Mouse (Mus musculus) midbrain, embryonic 16.5 days (tissue): ENCODE data around the gene Slc46a2. TPM values are rescaled to one million over a fixed set of nuclear protein-coding genes. Genes with fewer than 3 reads are reported as not detected.

Source experiments
- ATAC-seq: fragments of 200-750 bp; cut with Nextera tagmentation; 2 replicates; pipeline ENCODE4 v1.8.0; 2017; ENCODE audit warnings: moderate TSS enrichment
- H3K27ac ChIP-seq: fragments of 300-500 bp; sonication (generic); 2 replicates; pipeline ENCODE4 v1.5.1; 2014; ENCODE audit warnings: mild to moderate bottlenecking, low read length, mixed read lengths
- H3K27me3 ChIP-seq: fragments of 300-500 bp; sonication (generic); 2 replicates; pipeline ENCODE4 v1.6.1; 2014; ENCODE audit warnings: low read depth, low read length, mixed read lengths; ENCODE audit not compliant: control insufficient read depth, insufficient read depth
- H3K36me3 ChIP-seq: fragments of 300-500 bp; sonication (generic); 2 replicates; pipeline ENCODE4 v1.6.1; 2014; ENCODE audit warnings: mild to moderate bottlenecking, low read length, moderate library complexity, mixed read lengths; ENCODE audit not compliant: control insufficient read depth, insufficient read depth
- H3K4me1 ChIP-seq: fragments of 300-500 bp; sonication (generic); 2 replicates; pipeline ENCODE4 v1.6.1; 2014; ENCODE audit warnings: mild to moderate bottlenecking, low read length, mixed read lengths; ENCODE audit not compliant: control insufficient read depth, insufficient read depth
- H3K4me2 ChIP-seq: fragments of 300-500 bp; sonication (generic); 2 replicates; pipeline ENCODE4 v1.6.1; 2014; ENCODE audit warnings: mild to moderate bottlenecking, low read length, mixed read lengths
- H3K4me3 ChIP-seq: fragments of 300-500 bp; sonication (generic); 2 replicates; pipeline ENCODE4 v1.5.1; 2014; ENCODE audit warnings: low read depth, mild to moderate bottlenecking, low read length, moderate library complexity, mixed read lengths
- H3K9ac ChIP-seq: fragments of 300-500 bp; sonication (generic); 2 replicates; pipeline ENCODE4 v1.6.1; 2014; ENCODE audit warnings: low read depth, low read length, mixed read lengths
- H3K9me3 ChIP-seq: fragments of 300-500 bp; sonication (generic); replicated peaks from 2 replicates; pipeline ENCODE4 v1.6.1; 2014; ENCODE audit warnings: mild to moderate bottlenecking, low read length, mixed read lengths; ENCODE audit not compliant: control insufficient read depth, poor library complexity, severe bottlenecking
- WGBS: fragments of 180-500 bp; shearing (Covaris S2); extraction: QIAGEN DNeasy Blood & Tissue Kit; methylation state at CpG from one replicate; pipeline ENCODE4 v1.1.7; 2014; 5-methylcytosine and 5-hydroxymethylcytosine counted together
- polyA plus RNA-seq: library from polyadenylated mRNA; unstranded; fragments of >200 nt; fragmentation: Nextera tagmentation; extraction: Ambion mirVana; gene quantifications from 2 replicates; pipeline ENCODE4 v1.2.1, GENCODE M21; 2015

The Slc46a2 gene
- polyA plus RNA-seq, 1 experiment from 2014 or later, result 0.08 TPM

GRCm38 (mm10) chr4:59881210-59881609 lies 33.6 kb downstream of the Slc46a2 start:
- no peak overlapping the region for H3K9ac ChIP-seq
- no peak for ATAC-seq
- H3K27ac ChIP-seq, result no peak overlapping the region
- no peaks in the 10 kb centered on the region for H3K9me3 ChIP-seq
- no peaks in the 10 kb centered on the region for H3K27me3 ChIP-seq
- peaks cover 4% of the 10 kb centered on the region; the same call in 1 of the 2 replicates for H3K36me3 ChIP-seq
- H3K4me1 ChIP-seq, result no peaks in the 10 kb centered on the region
- H3K4me2 ChIP-seq, result no peak overlapping the region
- no peak overlapping the region for H3K4me3 ChIP-seq
- WGBS, result 91% methylated on average over 2 of the region's 2 CpGs

- no peaks in the 10 kb centered on the region for H3K27me3 ChIP-seq
- no peak overlapping the region for H3K27ac ChIP-seq
- H3K36me3 ChIP-seq, result peaks cover 4% of the 10 kb centered on the region; the same call in 1 of the 2 replicates
- 91% methylated on average over 5 of the region's 5 CpGs for WGBS
- H3K9me3 ChIP-seq, result no peaks in the 10 kb centered on the region
- no peak overlapping the region for H3K9ac ChIP-seq
- no peak overlapping the region for H3K4me2 ChIP-seq
- no peaks in the 10 kb centered on the region for H3K4me1 ChIP-seq
- no peak overlapping the region for H3K4me3 ChIP-seq
- ATAC-seq, result no peak
These were observed 34.1 kb downstream of the Slc46a2 start for GRCm38 (mm10) chr4:59880725-59881124.

DNA sequence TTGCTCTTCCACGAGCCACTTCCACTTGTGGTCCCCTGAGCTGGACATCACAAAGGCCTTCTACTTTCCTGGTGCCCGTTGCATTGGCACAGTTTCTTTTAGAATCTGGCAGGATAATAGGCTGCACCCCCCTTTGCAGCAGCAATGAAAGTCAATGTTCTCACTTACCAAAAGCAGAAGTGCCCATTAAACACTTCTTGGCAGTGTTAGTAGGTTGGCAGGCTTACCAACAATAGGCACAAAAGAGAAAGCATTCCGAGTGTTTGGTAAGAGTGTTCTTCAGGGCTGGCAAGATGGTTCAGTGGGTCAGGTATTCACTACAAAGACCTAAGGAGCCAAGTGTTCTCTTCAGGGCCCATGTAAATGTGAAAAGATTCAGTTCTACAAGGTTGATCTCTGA lies 35.4 kb downstream of the Slc46a2 start:
- Histone ChIP-seq H3K4me3 (no peak overlapping the region), H3K4me1 (no peaks in the 10 kb centered on the region), H3K27ac (no peak overlapping the region), H3K9me3 (no peaks in the 10 kb centered on the region), H3K9ac (no peak overlapping the region), H3K4me2 (no peak overlapping the region), H3K36me3 (peaks cover 4% of the 10 kb centered on the region; the same call in 1 of the 2 replicates), H3K27me3 (no peaks in the 10 kb centered on the region)
- WGBS, result 78% methylated on average over 3 of the region's 3 CpGs
- no peak for ATAC-seq

GRCm38 (mm10) chr4:59878595-59878994 lies 36.3 kb downstream of the Slc46a2 start:
- Histone ChIP-seq H3K9me3 (no peaks in the 10 kb centered on the region), H3K36me3 (peaks cover 4% of the 10 kb centered on the region; the same call in 1 of the 2 replicates), H3K9ac (no peak overlapping the region), H3K4me1 (no peaks in the 10 kb centered on the region), H3K4me2 (no peak overlapping the region), H3K27me3 (no peaks in the 10 kb centered on the region), H3K4me3 (no peak overlapping the region), H3K27ac (no peak overlapping the region)
- ATAC-seq, result no peak
- 94% methylated on average over 8 of the region's 8 CpGs for WGBS

DNA sequence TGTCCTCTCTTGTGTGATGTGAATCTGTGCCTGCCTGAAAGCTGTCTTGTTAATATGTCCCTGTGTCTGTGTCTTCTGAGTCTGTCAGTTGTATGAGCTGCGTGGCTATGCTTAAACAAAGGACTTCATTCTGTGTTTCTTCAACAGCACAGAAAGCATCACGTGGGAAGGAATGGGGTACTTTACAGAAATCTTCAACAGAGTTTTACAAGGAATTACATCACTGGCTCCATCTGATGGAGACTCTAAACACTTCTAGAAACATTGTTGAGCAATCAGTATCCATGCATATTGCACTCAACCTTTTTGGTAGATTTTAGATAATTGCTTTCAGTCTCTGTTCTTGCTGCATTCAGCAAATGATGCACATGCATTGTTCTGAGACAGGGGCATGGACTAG lies 37.8 kb downstream of the Slc46a2 start:
- no peaks in the 10 kb centered on the region; the same call in 1 of the 2 replicates for H3K36me3 ChIP-seq
- no peak overlapping the region for H3K9ac ChIP-seq
- no peaks in the 10 kb centered on the region for H3K9me3 ChIP-seq
- H3K27ac ChIP-seq, result no peak overlapping the region
- WGBS, result 61% methylated on average over 2 of the region's 2 CpGs
- no peak overlapping the region for H3K4me2 ChIP-seq
- no peaks in the 10 kb centered on the region for H3K4me1 ChIP-seq
- no peaks in the 10 kb centered on the region for H3K27me3 ChIP-seq
- no peak overlapping the region for H3K4me3 ChIP-seq
- no peak for ATAC-seq

DNA sequence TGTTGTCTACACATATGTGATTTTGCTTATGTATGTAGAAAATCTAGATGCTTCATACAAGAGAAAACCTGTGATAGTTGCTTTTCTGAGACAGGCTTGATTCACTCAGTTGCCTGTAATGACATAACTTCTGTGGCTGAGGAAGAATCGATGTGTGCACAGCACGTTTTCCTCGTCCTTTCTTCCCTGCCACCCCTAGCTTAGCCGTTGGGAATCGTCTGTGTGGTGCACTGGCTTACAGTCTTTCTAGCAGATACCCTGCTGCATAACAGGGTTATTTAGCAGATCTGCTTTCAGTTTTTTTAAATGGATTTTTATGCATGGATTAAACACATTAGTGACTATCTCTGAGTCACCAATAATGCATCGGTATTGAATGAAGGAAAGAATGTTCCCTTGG lies 38.3 kb downstream of the Slc46a2 start:
- 0 out of 2 replicates have a peak, but pooled peaks have one; percentile 36 for ATAC-seq
- H3K27ac ChIP-seq, result no peak overlapping the region
- H3K4me3 ChIP-seq, result no peak overlapping the region
- H3K36me3 ChIP-seq, result no peaks in the 10 kb centered on the region; the same call in 1 of the 2 replicates
- no peaks in the 10 kb centered on the region for H3K27me3 ChIP-seq
- H3K4me2 ChIP-seq, result no peak overlapping the region
- no peak overlapping the region for H3K9ac ChIP-seq
- WGBS, result 49% methylated on average over 6 of the region's 6 CpGs
- no peaks in the 10 kb centered on the region for H3K4me1 ChIP-seq
- H3K9me3 ChIP-seq, result no peaks in the 10 kb centered on the region

GRCm38 (mm10) chr4:59873830-59874229 lies 41.0 kb downstream of the Slc46a2 start:
- 40% methylated on average over 5 of the region's 5 CpGs for WGBS

DNA sequence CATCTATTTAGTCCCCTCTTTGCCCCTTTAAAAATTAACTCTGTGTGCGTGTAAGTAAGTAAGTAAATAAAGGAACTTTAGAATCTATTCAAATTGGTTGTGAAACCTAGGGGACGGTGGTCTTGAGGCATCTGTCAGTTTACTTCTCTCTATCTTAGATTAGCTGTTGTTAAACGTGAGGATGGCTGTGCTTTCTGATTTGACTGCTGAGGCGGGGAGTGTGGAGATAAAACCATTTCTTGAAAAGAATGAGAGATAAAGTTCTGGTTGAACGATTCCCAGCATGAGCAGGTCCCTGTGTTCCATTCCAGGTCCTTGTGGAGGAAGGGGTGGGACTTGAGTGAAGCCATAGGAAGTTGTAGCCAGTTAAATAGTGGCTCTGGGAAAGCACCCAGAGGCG lies 41.6 kb downstream of the Slc46a2 start:
- Histone ChIP-seq H3K9me3 (no peaks in the 10 kb centered on the region), H3K4me2 (no peak overlapping the region), H3K27me3 (no peaks in the 10 kb centered on the region), H3K36me3 (no peaks in the 10 kb centered on the region), H3K4me3 (no peak overlapping the region), H3K9ac (no peak overlapping the region), H3K27ac (no peak overlapping the region), H3K4me1 (no peaks in the 10 kb centered on the region)
- WGBS, result 23% methylated on average over 6 of the region's 6 CpGs
- no peak for ATAC-seq

More at GRCm38 (mm10) chr4:59873830-59874229, 41.0 kb downstream of the Slc46a2 start:
- no peak overlapping the region for H3K4me2 ChIP-seq
- no peaks in the 10 kb centered on the region; the same call in 1 of the 2 replicates for H3K36me3 ChIP-seq
- H3K9me3 ChIP-seq, result no peaks in the 10 kb centered on the region
- no peaks in the 10 kb centered on the region for H3K4me1 ChIP-seq
- no peak overlapping the region for H3K27ac ChIP-seq
- no peaks in the 10 kb centered on the region for H3K27me3 ChIP-seq
- H3K4me3 ChIP-seq, result no peak overlapping the region
- no peak overlapping the region for H3K9ac ChIP-seq
- ATAC-seq, result no peak

DNA sequence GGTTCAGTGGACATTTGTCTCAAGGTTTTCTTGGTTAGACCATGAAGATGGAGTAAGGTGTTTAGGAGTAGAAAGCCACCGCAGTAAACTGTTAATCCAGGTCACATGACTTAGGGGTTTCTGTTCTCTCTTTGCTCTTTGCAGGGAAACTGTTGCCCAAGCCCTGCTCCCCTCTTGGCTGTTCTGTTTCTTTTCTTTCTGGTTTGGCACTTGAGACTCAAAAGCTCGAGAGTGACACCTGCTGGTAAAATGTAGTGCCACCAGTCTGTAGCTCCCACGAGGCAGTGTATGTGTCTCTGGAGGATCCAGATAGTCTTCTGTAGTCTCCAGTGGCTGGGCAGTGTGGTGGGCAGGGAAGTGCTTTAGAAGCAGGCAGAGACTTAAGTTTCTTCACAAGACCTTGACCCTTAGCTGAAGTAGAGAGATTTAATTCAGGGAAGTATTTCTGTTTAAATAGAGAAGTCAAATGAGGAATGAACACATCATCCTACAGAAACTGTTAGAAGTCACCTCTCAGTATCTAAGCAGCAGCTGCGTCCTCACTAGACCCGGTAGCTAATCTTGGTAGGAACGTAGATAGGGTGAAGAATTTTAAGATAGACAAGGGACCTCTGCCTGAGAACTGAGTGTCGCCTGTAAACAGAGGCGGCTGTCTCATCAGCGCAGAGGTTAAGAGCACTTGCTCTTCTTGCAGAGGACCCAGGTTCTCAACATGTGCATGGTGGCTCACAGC lies 43.8 kb downstream of the Slc46a2 start:
- H3K27me3 ChIP-seq, result no peaks in the 10 kb centered on the region
- no peak overlapping the region for H3K27ac ChIP-seq
- no peaks in the 10 kb centered on the region for H3K36me3 ChIP-seq
- H3K4me3 ChIP-seq, result no peak overlapping the region
- H3K9ac ChIP-seq, result no peak overlapping the region
- ATAC-seq, result peak; percentile 65
- H3K4me2 ChIP-seq, result no peak overlapping the region
- no peaks in the 10 kb centered on the region for H3K9me3 ChIP-seq
- H3K4me1 ChIP-seq, result no peaks in the 10 kb centered on the region
- 58% methylated on average over 9 of the region's 9 CpGs for WGBS
